Mouse (Mus musculus) frontal cortex, adult (tissue): Measurements from ENCODE around the gene Gm3776.
"Not testable (repeated sequence)": the region's sequence is repeated elsewhere in the genome, so short reads cannot be mapped to it uniquely, and the experiment has no call there.

ENCODE experiments used
- ATAC-seq: cut with Nextera tagmentation; 2 replicates; pipeline ENCODE4 v1.9.2; 2017; ENCODE audit warnings: mild to moderate bottlenecking, moderate library complexity, mixed read lengths; ENCODE audit not compliant: low TSS enrichment

Gm3776 gene

DNA sequence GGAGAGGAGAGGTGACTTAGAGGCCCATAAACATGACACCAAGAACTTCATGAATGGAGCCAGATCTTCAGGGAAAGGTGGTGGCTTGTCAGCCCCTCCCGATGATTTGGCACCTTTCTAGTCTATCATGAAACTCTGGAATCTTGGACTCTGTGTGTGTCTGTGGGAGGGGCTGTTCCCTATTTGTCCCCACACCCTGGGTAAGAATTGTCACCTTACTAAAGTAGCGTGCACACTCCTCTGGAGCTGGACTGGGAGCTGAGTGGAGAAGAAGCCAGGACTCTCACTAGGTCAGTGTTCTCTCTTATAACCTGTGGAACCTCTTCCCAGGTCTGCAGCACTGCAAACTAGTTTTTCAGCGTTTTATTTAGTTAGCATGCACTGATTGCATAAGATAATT lies at the start of gene Gm3776:
Gene Gm3776, plus strand, starts transcription at position 216 of the 400 bp plus-strand sequence.
- not testable (repeated sequence) for ATAC-seq

DNA sequence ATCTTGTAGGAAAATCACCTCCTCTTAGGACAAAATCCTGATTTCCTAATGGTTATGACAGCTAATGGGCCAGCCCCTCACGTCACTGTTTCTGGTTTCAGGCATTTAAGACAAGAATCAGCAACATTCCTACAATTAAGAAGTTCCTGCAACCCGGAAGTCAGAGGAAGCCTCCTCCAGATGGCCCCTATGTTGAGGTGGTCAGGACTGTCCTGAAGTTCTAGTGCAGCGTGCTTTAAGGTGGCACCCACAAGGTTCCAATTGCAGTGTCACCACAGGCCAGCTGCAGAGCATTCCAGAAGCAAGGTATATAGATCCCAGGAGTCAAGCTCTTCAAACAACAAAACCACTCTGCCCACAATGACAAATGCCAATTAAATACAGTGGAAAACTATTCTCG lies 48.0 kb upstream of the Gm3776 start:
- ATAC-seq: no peak

DNA sequence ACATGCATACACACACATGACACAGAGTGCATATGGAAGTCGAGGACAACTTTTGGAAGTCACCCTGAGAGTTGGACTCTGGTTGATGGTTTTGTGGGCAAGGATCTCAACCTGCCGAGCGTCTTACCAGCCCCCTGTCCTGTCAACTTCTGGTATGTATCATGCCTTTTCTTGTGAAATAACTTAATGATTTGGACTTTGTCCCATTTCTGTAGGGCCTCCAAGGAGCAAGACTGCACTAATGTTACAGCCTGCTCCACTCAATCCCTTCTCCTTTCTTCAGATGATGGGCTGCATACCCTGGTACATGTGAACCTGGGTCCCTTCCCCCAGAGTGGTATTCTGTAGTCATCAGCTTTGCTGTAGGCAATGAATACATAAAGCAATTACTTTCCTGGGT lies 46.9 kb upstream of the Gm3776 start:
- no peak for ATAC-seq

DNA sequence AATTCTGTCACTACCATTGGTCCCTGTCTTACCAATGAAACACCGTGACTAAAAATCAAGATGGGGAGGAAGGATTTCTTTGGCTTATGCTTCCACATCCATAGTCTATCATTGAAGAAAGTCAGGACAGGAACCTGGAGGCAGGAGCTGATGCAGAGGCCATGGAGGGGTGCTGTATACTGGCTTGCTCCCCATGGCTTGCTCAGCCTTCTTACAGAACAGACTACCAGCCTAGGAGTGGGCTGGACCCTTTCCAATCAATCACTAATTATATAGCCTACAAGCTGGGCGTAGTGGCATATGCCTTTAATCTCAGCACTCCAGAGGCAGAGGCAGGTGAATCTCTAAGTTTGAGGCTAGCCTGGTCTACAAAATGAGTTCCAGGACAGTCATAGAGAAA lies 46.1 kb upstream of the Gm3776 start:
- no peak for ATAC-seq

DNA sequence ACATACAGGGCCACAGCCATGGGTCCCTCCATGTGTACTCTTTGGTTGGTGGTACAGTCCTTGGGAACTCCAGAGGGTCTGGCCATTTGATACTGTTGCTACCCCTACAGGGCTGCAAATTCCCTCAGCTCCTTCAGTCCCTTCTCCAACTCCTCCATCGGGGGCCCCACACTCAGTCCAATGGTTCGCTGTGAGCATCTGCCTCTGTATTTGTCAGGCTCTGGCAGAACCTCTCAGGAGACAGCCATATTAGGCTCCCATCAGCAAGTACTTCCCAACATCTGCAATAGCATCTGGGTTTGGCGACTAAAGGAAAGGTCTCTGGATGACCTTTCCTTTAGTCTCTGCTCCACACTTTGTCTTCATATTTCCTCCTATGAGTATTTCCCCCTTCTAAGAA lies 45.4 kb upstream of the Gm3776 start:
- no peak for ATAC-seq

DNA sequence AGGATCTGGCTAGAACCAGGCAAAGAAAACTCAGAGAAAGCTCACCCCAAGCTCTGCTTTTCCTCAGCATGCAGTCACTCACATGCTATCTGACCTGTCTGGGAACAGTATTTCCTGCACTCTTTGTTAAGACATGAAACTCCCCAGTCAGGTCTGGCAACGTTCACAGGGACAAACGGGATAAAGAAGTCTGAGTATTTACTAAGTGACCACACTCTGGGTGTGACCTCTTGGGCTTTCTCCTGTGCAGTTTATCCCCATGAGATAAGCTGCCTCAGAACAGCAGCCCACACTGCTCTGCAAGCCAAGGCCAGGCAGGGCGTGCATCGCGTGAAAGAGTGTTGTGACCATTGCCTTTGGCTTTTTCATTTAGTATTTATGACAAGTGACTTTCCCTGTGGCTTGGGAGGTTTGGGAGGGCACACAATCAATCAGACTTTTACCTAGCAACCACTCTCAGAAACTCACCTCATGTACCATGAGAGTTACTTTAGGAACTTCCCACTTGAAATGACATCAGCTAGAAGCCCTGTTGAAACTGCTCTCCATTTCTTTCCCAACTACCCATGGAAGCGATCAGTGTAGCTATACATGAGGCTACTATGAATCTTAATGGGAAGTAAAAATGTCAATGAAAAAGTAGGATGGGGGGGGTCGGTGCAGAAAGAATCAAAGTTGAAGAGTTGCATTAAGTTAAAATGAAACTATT lies 44.4 kb upstream of the Gm3776 start:
- no peak for ATAC-seq

DNA sequence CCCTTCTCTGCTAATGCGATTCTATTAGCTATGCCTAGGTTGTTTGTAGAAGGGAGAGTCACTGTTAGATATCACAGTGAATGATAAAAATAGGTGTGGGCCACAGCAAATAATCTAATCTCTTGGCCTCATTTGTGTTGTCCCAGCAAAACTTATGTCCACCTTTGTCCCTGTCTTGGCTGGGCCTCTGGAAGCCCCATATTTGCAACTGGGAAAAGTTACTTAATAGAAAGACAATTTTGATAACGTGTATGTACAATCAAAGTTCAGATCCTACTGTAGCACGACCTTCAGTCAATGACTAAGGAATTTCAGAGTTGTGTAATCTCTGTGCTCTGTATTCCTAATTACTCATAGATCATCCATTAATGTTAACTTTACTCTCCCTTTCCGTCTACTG lies 39.9 kb upstream of the Gm3776 start:
- ATAC-seq: no peak

DNA sequence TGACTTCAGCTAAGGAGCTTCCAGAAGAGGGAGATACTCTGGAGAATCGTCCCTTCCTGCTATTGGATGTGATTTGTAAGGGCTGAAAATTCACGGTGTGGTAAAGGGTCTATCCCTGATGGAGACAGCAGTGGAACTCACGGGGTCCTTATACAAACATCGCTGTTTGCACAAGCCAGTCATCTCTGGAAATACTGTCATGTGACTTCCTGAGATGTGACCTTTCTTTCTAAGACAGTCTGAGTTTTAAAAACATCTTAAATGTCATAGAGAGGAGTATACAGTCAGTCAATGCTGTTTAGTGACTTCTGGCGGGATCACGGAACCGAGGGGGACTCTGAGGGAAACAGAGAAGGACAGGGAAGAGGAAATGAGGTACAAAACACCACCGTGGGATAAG lies 34.3 kb upstream of the Gm3776 start:
- no peak for ATAC-seq

DNA sequence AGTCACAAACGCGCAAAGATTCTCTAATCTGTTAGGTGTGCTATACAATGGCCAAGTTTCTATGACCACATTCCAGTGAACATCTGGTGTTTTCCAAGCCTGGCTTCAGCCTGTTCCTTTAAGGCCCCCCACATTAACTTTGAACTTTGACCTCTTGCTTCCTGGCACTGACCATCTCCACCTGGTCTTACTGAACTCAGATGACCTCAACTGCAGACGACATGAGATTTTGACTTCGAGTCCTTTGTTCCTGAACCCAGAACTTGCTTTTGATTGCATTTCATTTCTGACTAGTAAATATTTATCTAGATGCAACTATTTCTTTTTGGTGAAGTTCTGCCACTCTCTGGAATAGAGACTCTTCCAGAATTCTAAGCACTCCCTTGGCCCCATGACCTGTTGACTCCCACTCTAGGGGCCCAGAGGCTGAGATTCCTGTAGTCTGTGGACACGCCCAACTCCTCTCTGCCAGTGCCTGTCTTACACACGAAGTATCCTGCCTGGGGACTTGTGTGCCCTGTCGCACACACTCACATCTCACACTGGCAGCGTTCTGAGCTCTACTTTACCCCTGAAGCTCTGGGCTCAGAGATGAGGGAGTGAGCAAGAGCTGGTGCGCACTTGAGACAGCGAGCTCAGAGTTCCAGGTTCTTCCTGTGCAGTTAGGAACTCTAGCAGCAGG lies 33.6 kb upstream of the Gm3776 start:
- no peak for ATAC-seq

DNA sequence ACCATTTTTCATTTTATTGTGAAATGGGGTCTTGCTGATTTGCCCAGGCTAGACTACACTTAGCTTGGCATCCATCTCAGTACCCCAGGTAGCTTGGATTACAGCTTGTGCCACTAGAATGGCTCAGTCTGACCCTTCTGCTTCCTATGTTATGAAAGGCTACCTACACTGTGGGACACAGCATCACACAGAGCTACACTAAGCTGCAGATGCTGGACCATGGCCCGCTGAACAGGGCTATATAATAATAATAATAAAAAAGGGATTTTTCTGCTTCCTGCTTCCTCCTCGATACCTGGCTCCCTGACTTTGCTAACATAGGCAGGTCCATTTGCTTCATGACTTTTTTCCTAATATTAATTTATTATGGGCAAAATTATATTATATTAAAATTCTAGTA lies 32.5 kb upstream of the Gm3776 start:
- ATAC-seq: no peak

DNA sequence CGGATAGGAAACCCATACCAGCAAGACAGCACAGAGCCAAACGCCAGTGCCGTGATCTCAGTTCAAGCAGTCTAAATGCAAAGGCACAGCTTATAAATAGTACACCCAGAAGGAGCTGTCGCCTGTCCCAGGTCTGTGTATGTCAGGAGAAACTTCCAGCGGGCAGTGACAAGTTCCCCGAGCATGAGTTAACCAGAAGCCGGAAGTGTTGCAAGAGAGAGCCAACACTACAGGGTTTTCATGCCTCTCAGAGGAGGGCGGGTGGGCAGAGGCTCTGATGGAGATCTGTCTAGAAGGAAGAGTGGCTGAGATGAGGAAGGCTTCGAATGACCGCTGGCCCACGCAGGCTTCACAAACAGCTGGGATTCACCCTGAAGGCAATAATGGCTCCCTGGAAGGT lies 31.6 kb upstream of the Gm3776 start:
- no peak for ATAC-seq

DNA sequence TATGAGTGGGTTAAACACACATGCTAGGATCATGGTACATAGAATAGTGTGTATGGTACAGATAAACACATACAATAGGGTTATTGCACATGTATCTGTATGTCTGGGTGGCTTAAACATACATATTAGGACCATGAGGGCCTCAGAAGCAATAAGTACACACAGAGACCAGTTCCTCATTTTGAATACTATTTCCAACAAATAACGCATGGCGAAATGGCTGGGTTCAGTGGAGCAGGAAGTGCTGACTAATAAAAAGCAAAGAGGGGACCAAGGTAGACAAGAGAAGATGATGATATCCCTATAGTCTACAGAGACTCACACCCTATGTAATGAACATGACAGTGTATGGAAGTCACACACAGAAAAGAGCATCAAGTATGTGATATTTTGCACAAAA lies 28.8 kb upstream of the Gm3776 start:
- no peak for ATAC-seq

DNA sequence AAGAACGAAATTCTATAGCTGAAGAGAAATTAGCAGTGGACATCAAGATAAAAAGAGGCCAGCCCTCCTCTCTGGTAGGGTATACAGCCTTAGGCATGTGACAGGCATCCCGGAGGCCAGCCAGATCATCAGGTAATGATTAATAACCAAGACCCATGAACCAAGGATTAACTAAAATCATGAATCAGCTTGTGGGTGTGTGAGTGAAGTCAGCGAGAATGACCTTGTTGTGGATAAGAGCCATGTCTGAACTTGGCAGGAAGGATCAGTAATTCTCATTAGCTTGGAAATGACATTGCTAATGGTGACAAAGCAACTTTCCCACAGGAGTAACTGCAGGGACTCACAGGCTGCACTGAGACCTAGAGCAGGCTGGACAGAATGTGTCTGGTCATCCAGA lies 27.3 kb upstream of the Gm3776 start:
- ATAC-seq: not testable (repeated sequence)

DNA sequence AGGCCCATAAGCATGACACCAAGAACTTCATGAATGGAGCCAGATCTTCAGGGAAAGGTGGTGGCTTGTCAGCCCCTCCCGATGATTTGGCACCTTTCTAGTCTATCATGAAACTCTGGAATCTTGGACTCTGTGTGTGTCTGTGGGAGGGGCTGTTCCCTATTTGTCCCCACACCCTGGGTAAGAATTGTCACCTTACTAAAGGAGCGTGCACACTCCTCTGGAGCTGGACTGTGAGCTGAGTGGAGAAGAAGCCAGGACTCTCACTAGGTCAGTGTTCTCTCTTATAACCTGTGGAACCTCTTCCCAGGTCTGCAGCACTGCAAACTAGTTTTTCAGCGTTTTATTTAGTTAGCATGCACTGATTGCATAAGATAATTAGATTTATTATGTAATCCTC lies 26.5 kb upstream of the Gm3776 start, which contains the start of gene Gsta1:
Gene Gsta1, plus strand, starts transcription at position 196 of the 400 bp plus-strand sequence.
- ATAC-seq: not testable (repeated sequence)

DNA sequence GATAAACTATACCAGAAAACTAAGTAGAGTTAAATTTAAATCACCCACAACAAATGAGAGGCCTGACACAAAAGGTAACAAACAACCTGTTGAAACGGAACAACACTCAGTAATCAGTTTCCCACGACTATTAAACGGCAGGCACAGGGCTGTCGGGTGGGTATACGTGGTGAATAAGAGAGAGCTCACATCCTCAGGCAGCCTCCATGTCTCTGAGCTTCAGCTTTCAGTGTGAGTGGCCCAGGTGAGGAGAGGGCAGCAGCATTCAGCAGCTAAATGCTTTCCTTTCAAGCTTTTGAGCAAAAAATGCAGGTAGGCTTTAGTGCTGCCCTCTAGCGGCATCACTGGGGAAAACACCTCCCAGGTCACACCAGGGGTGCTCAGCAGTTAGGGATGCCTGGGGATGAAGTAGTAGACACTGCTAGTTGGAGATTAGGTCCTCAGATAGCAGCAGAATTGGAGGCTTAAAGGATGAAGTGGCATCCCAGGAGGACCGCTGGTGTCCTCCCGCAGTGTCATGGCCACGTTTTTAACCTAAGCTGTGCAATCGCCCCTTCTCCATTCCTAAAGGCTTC lies 23.7 kb upstream of the Gm3776 start:
- ATAC-seq: peak; percentile 27; the same call in 1 of the 2 replicates

DNA sequence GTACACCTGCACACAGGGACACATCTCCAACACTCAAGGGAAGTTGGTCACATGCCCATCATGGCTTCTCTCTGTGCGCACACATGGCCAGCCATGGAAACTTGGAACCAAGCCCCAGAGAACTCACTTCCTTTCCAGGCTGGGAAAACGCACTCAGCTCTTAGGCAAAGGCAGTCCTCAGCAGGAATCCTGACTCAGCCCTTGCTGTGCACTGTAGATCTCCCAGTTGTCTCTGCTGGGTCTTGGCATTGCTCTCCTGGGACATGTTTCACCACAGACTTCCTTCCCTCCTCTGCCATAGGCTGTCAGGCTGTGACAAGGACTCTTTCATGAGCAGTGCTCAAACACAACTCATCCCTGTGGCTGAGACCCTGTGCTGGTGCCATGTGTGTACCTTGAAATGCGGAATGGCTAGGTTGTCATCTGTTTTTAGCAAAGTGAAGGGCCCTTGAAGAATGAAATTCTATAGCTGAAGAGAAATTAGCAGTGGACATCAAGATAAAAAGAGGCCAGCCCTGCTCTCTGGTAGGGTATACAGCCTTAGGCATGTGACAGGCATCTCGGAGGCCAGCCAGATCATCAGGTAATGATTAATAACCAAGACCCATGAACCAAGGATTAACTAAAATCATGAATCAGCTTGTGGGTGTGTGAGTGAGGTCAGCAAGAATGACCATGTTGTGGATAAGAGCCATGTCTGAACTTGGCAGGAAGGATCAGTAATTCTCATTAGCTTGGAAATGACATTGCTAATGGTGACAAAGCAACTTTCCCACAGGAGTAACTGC lies 1.1 kb upstream of the Gm3776 start:
- ATAC-seq: not testable (repeated sequence)

DNA sequence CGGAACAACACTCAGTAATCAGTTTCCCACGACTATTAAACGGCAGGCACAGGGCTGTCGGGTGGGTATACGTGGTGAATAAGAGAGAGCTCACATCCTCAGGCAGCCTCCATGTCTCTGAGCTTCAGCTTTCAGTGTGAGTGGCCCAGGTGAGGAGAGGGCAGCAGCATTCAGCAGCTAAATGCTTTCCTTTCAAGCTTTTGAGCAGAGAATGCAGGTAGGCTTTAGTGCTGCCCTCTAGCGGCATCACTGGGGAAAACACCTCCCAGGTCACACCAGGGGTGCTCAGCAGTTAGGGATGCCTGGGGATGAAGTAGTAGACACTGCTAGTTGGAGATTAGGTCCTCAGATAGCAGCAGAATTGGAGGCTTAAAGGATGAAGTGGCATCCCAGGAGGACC lies 2.8 kb downstream of the Gm3776 start:
- ATAC-seq: peak; percentile 93

DNA sequence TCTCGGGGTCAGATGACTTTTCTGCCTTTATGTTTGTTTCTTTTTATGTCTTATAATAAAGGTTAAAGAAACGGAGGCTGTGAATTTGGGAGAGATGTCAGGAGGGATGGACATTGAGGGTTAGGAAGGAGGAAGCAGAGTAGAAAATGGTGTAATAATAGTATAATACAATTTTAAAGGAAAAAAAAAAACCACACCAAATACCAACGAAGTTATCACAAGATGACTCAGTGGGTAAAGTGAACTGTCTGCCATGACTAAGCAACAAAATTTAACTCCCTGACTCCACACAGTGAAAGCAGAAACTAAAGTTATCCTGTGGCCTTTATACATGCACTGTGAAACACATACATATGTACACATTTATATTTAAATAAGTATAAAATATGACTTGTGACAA lies 14.0 kb downstream of the Gm3776 start:
- ATAC-seq: 0 out of 2 replicates have a peak, but pooled peaks have one; percentile 44

DNA sequence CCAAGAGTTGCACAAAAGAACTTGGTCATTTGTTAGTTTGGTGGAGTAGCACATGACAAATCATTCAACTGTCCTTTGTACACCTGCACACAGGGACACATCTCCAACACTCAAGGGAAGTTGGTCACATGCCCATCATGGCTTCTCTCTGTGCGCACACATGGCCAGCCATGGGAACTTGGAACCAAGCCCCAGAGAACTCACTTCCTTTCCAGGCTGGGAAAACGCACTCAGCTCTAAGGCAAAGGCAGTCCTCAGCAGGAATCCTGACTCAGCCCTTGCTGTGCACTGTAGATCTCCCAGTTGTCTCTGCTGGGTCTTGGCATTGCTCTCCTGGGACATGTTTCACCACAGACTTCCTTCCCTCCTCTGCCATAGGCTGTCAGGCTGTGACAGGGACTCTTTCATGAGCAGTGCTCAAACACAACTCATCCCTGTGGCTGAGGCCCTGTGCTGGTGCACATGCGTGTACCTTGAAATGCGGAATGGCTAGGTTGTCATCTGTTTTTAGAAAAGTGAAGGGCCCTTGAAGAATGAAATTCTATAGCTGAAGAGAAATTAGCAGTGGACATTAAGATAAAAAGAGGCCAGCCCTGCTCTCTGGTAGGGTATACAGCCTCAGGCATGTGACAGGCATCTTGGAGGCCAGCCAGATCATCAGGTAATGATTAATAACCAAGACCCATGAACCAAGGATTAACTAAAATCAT lies 25.2 kb downstream of the Gm3776 start:
- ATAC-seq: not testable (repeated sequence)

DNA sequence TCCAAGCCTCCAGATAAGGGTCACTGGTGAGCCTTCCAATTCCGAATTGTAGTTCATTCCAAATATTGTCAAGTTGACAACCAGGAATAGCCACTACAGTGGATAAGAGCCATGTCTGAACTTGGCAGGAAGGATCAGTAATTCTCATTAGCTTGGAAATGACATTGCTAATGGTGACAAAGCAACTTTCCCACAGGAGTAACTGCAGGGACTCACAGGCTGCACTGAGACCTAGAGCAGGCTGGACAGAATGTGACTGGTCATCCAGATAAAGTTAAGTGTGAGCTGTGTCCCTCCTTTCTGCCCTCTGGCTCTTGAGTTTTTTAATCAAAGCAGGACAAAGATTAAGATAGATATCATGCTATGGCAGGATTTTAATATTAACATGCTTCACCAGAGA lies 32.1 kb downstream of the Gm3776 start:
- ATAC-seq: not testable (repeated sequence)

DNA sequence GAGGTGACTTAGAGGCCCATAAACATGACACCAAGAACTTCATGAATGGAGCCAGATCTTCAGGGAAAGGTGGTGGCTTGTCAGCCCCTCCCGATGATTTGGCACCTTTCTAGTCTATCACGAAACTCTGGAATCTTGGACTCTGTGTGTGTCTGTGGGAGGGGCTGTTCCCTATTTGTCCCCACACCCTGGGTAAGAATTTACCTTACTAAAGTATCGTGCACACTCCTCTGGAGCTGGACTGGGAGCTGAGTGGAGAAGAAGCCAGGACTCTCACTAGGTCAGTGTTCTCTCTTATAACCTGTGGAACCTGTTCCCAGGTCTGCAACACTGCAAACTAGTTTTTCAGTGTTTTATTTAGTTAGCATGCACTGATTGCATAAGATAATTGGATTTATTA lies 32.8 kb downstream of the Gm3776 start, which contains the start of gene Gm10639:
Gene Gm10639, plus strand, starts transcription at position 201 of the 400 bp plus-strand sequence.
- ATAC-seq: not testable (repeated sequence)
